Mouse (Mus musculus) liver, adult (tissue): ENCODE measurements around the gene Sdk2.

Experiments
- GATA4 ChIP-seq: IDR thresholded peaks from 2 replicates; pipeline ENCODE4 v1.6.1; 2014; ENCODE audit warnings: mild to moderate bottlenecking, low read length; ENCODE audit not compliant: insufficient replicate concordance

The Sdk2 gene

DNA sequence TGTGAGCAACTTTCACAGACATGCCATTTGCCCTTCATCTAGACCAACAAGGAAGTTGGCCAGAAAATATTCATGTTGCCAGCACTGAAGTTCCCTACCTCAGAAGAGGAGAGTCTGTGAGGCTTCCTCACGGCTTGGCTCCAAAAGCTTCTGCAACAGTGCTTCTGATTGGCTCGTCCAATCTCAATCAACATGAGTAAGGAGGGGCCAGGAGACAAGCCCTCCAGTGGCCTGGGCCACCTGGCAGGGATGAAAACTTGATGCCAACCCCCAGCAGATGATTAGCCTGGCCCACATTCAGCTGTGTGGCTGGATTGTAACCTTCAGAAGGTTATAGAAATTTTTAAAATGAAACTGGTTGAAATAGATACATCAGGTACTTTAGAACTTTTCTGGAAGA lies 10.5 kb downstream of the Sdk2 start:
- no peak for TF ChIP-seq GATA4

- TF ChIP-seq GATA4: no peak
These were observed 12.1 kb downstream of the Sdk2 start for GRCm38 (mm10) chr11:114054581-114055315.

GRCm38 (mm10) chr11:114051361-114051760 lies 15.5 kb downstream of the Sdk2 start:
- TF ChIP-seq GATA4: no peak

DNA sequence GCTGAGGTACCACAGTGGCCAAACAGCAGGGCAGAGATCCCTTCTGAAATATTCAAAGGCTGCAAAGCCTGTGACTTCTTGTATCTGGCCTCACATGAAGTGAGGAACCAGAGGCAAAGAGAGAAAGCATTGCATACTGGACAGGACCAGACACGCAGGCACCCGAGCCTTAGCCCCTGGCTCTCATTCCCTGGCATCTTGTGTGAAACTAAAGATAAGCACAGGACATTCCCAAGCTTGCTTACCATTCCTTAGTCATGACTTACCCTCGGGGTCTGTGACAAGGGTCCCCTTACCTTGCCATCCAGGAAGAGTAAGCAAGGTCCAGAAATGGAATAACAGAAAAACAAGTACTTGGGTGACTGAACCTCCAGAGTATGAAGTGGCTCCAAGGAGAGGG lies 16.3 kb downstream of the Sdk2 start:
- no peak for TF ChIP-seq GATA4

DNA sequence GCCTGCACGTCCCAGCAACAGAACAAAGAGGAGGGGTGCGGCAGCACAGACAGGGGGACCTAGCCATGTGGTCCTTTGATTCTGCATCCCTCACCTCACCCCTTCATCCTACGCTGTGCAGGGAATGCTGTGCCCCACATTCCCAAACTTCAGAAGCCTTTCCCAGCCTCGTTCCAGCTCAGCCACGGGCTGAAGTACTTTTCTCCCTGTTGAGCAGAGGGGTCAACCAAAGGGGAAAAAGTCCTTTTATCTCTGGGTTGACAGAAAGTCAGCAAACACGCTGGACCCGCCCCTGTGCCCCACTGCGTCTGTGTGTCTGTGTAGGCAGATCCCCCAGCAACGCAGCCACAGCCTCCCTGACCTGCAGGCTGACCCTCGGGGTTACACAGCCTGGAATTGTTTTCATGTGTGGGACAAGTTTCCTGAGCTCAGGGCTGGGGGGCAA lies 18.9 kb downstream of the Sdk2 start:
- TF ChIP-seq GATA4: no peak

DNA sequence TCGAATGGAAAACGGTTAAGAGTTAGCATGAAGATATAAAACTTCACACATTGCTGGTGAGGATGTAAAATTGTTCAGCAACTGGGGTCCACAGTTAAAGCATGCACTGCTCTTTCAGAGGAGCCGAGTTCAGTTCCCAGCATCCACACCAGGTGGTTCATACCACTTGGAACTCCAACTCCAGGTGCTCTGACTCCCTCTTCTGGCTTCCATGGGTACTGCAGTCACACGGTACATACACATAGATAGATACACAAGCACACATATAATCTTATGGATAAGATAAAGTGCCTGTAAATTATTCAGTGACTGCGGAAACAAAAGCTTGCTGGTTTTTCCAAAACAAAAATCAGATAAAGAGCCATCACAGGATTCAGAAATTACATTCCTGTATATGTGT lies 19.9 kb downstream of the Sdk2 start:
- no peak for TF ChIP-seq GATA4

DNA sequence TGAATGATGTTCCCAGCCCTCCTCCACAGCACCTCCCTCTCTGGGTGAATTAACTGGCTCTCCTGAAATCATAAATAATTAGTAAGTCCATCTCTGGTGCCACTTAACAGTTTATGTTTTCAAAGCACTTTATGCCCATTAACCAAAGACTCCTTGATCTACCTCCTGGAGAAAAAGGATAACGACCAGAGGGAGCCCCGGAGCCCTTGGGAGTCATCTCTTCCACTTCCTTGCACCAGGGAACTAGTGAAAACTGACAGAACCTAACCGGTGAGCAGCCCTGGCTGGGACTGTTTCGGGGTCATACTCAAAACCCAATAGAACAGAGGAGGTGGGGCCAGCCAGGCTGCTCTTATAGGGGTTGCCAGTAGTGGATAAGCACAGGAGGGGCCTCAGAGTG lies 22.5 kb downstream of the Sdk2 start:
- no peak for TF ChIP-seq GATA4

DNA sequence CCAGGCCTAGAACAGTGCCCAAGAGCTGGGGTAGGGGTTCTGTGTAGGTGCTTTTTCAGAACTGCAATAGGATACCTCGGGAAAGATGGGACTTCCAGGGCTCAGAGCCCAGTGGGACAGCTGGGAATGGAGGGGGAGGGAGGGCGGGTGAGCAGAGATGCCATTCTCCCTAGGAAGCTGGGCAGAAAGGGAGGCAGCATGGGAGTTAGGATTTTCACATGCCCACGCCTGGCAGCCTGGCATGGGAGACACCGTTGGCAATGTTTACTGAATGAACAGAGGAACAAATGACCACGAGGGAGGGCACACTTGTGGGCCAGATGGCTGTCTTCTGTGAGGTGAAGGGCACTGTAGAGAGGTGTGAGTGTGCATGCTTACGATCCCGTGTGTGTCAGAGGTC lies 23.3 kb downstream of the Sdk2 start:
- TF ChIP-seq GATA4: no peak

DNA sequence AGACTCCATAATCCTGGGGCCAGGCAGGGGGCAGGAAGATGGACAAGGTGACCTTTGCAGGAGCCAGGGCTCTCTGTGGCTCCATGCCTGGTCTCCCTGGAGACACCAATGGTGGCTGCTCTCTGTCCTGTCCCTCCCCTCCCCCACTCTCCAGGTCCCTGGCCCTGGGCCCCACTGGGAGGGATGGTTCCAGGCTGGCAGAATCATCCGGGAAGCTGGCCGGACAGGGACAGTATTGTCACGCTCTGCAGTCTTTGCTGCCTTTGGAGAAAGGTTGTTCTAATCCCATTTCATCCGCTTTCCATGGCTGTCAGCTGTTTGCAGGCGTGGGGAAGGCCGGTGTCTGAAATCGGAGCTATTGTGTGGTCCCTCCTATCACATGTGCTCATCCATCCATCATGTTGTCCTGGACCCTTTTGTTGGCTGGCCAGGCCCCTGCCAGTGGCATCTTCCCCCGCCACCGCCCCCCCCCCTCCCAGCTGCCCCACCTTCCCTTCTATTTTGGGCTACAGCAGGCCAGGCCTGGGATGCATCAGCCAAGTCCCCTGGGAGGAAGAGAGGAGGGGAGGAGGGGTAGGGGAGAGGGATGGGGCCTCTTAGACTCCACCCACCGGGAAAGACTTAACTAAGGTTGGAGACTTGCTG lies 26.3 kb downstream of the Sdk2 start:
- no peak for TF ChIP-seq GATA4

GRCm38 (mm10) chr11:114038036-114038435 lies 28.8 kb downstream of the Sdk2 start:
- TF ChIP-seq GATA4: no peak

GRCm38 (mm10) chr11:114031491-114031890 lies 35.4 kb downstream of the Sdk2 start:
- no peak for TF ChIP-seq GATA4

- TF ChIP-seq GATA4: no peak
These were observed 36.6 kb downstream of the Sdk2 start for GRCm38 (mm10) chr11:114030214-114030613.

GRCm38 (mm10) chr11:114028512-114028911 lies 38.3 kb downstream of the Sdk2 start:
- no peak for TF ChIP-seq GATA4

DNA sequence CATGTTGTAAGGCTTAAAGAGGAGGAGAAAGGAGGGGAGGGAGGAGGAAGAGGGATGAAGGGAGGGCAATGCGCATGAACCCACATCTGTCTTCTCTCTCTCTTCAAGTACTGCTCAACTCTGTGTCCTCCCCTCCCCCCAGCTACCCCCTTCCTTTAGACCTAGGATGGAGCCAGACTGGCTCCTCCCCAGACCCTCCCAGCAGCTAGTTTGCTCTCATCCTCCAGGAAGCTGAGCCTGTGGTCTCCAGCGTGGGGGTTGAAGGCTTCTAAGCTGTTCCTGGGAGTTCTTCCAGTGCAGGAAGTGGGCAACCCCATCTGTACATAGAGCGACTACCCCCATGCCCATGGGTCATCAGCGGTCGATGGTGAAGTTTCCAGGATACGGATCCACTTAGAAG lies 38.8 kb downstream of the Sdk2 start:
- TF ChIP-seq GATA4: no peak

- no peak for TF ChIP-seq GATA4
These were observed 41.8 kb downstream of the Sdk2 start for GRCm38 (mm10) chr11:114025056-114025455.

- no peak for TF ChIP-seq GATA4
These were observed 42.9 kb downstream of the Sdk2 start for GRCm38 (mm10) chr11:114023965-114024364.

DNA sequence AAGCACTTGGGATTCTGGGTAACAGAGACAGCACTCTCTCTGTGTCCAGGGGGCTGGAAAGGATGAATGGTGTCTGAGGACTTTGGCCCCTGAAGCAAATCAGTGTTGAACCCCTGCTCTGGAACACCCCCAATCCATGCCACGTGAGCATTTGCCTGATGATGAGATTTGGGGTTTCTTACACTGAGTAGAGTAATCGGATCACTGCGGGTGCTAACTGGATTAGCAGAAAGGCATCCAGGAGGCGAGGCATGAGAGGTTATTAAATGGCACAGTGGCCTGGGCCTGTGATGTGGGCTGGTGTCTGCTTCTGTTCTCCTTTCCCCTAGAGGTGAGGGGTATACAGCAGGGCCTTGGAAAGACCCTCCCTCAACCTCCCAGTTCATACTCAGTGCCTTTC lies 44.7 kb downstream of the Sdk2 start:
- TF ChIP-seq GATA4: no peak

GRCm38 (mm10) chr11:114019087-114019486 lies 47.8 kb downstream of the Sdk2 start:
- no peak for TF ChIP-seq GATA4
